30 mouse cellular contexts compared by ENCODE assay signal in the genomic region with DNA sequence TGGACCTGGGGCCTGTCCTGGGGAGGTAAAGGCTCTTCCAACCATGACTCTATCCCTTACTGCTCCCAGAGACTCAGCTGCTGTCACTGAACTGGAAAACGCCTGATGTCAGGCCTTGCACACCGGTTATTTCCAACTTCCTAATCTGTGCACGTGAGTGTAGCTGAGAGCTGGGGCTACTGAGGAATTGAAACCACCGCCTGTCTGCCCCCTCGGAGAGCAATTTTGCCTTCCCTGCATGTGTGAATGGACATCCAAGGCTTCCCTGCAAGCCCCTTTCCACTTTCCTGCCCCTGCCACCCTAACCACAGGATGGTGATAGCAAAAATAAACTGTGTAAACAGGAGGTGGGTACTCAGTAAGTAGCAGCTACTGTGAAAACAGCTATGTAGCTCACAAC. TPM values are rescaled to one million over a fixed set of nuclear protein-coding genes. Genes with fewer than 3 reads are reported as not detected.
DNase-seq lines count a peak whose midpoint lies in the region; ATAC-seq and TF ChIP-seq lines count a peak whose summit lies in the region.
"Had no signal": no experiment of that assay in that cellular context is flagged by ENCODE, and none has a peak within 500 bp of the region (broad histone marks: within the 10 kb centered on the region; RNA-seq: fewer than 3 reads in every experiment).

No protein-coding gene starts in this region.

- no peak overlapping the region for H3K9ac ChIP-seq in lung, postnatal 0 days (replicated peaks; ENCODE audit: low read depth)
- H3K9ac ChIP-seq: forebrain, embryonic 13.5 days; hindbrain, embryonic 12.5 days; liver, embryonic 14.5 days; lung, embryonic 14.5 days; neural tube, embryonic 13.5 days had no signal

- H3K27ac ChIP-seq in lung, postnatal 0 days (ENCODE audit: low read length) = no peak overlapping the region
- H3K27ac ChIP-seq: forebrain, embryonic 13.5 days; hindbrain, embryonic 12.5 days; kidney, postnatal 0 days; liver, embryonic 14.5 days; midbrain, embryonic 10.5 days; neural tube, embryonic 13.5 days had no signal

- no peak overlapping the region for H3K4me2 ChIP-seq in lung, postnatal 0 days (replicated peaks; ENCODE audit: low read depth, low read length)
- H3K4me2 ChIP-seq: forebrain, embryonic 13.5 days; hindbrain, embryonic 12.5 days; lung, embryonic 14.5 days; neural tube, embryonic 13.5 days had no signal

- no peaks in the 10 kb centered on the region for H3K9me3 ChIP-seq in lung, postnatal 0 days (ENCODE audit: low read length)
- H3K9me3 ChIP-seq: forebrain, embryonic 13.5 days; hindbrain, embryonic 12.5 days; midbrain, embryonic 10.5 days; neural tube, embryonic 13.5 days had no signal

- ATAC-seq in common myeloid progenitor, adult 5-6 weeks (replicated peaks; ENCODE audit: low read depth, poor library complexity, severe bottlenecking) = peak; percentile 60
- peak; percentile 68 for ATAC-seq in megakaryocyte progenitor cell, adult 5-6 weeks (replicated peaks; ENCODE audit: poor library complexity)
- no peak for ATAC-seq in lung, postnatal 0 days
- ATAC-seq: forebrain, embryonic 13.5 days; intestine, embryonic 16.5 days; Patski had no signal

- H3K4me1 ChIP-seq in lung, postnatal 0 days (ENCODE audit: insufficient read depth, low read depth, low read length) = no peaks in the 10 kb centered on the region

- no peak for TF ChIP-seq EP300 in lung, postnatal 0 days (IDR thresholded peaks at IDR 0.05)

- H3K27me3 ChIP-seq in lung, postnatal 0 days (replicated peaks; ENCODE audit: insufficient read depth, low read length) = 0 out of 2 replicates have a peak, but pooled peaks cover 3% of the 10 kb centered on the region

- H3K36me3 ChIP-seq in lung, postnatal 0 days (ENCODE audit: insufficient read depth, low read length) = no peaks in the 10 kb centered on the region
- H3K36me3 ChIP-seq: G1E; hindbrain, embryonic 12.5 days; midbrain, embryonic 10.5 days; neural tube, embryonic 13.5 days had no signal

- no peak for TF ChIP-seq CTCF in lung, postnatal 0 days (IDR thresholded peaks at IDR 0.05)

- peak; percentile 2 for DNase-seq in lung, postnatal 36 days
- DNase-seq in lung, postnatal 25 days (ENCODE audit: low spot score) = no peak
- peak; percentile 32 to 40 for DNase-seq in B cell, adult 2 months
- no peak for DNase-seq in T-cell, adult 2 months (ENCODE audit: low spot score)
- no peak for DNase-seq in lung, adult 18-20 months
- no peak for DNase-seq in lung, postnatal 0 days (ENCODE audit: low spot score)
- DNase-seq: adrenal gland, postnatal 14 days; cerebellum, adult 18-20 months; gastrocnemius, postnatal 14 days; kidney, adult 8-10 months; layer of hippocampus, postnatal 36 days; liver; lung, embryonic 14.5 days; lung, postnatal 4 days; right cerebral cortex, postnatal 4 days; thymus, adult 2 months; thymus, postnatal 4 days had no signal

- WGBS in lung, postnatal 0 days = 43% methylated on average over 5 of the region's 5 CpGs

- no peak overlapping the region for H3K4me3 ChIP-seq in lung, postnatal 0 days (ENCODE audit: low read depth, low read length)
- H3K4me3 ChIP-seq: forebrain, embryonic 13.5 days; hindbrain, embryonic 12.5 days; midbrain, embryonic 10.5 days; neural tube, embryonic 13.5 days had no signal

RNA-seq across cellular contexts. Expression of a gene that starts 5.4 kb away (rescaled TPM):
- total RNA-seq in common myeloid progenitor, adult 5-6 weeks (2017) = not detected in 2 replicates
- not detected in 2 replicates for total RNA-seq in megakaryocyte progenitor cell, adult 5-6 weeks (2015)
- not detected in 2 replicates for total RNA-seq in megakaryocyte progenitor cell, adult 5-6 weeks (2017)
- polyA plus RNA-seq in lung, postnatal 0 days (2015; fragmentation: Nextera tagmentation; extraction: Ambion mirVana) = 0.05 and 0.06 TPM in 2 replicates
- total RNA-seq: heart, postnatal 25 days had no signal
- polyA plus RNA-seq: G1E; heart, embryonic 14.5 days had no signal

Comparison
In these comparisons a context has a peak if more than half of its experiments do, and no peak if none do; other contexts are left out.
1. DNase-seq: peak in lung, postnatal 36 days (single experiment) and B cell, adult 2 months (2 of 2); none in lung, postnatal 25 days (single experiment), T-cell, adult 2 months (single experiment), lung, adult 18-20 months (0 of 2) and lung, postnatal 0 days (single experiment).